Mouse (Mus musculus): Measurements from ENCODE around the gene Mettl21a. TPM values are rescaled to one million over a fixed set of nuclear protein-coding genes. Genes with fewer than 3 reads are reported as not detected.

Gene Mettl21a
- polyA plus RNA-seq, 1 experiment from 2014 or later, result 18.7 TPM

- no peak overlapping the region for H3K27ac ChIP-seq
- WGBS, result 73% methylated on average over 3 of the region's 3 CpGs
- no peaks in the 10 kb centered on the region for H3K36me3 ChIP-seq
These were observed 16.2 kb upstream of the Mettl21a start for GRCm38 (mm10) chr1:64633237-64633636.

GRCm38 (mm10) chr1:64631526-64631925 lies 14.5 kb upstream of the Mettl21a start:
- Histone ChIP-seq H3K27ac (no peak overlapping the region), H3K9ac (no peak overlapping the region), H3K4me3 (no peak overlapping the region), H3K36me3 (no peaks in the 10 kb centered on the region), H3K4me1 (no peaks in the 10 kb centered on the region), H3K27me3 (no peaks in the 10 kb centered on the region), H3K9me3 (no peaks in the 10 kb centered on the region), H3K4me2 (no peak overlapping the region)
- ATAC-seq (ENCODE audit: insufficient number of reproducible peaks, insufficient read depth, low FRiP score, low TSS enrichment, low read depth), result no peak
- 72% methylated on average over 5 of the region's 5 CpGs for WGBS

More at GRCm38 (mm10) chr1:64633237-64633636, 16.2 kb upstream of the Mettl21a start:
- no peak for ATAC-seq (ENCODE audit: insufficient number of reproducible peaks, insufficient read depth, low FRiP score, low TSS enrichment, low read depth)
- Histone ChIP-seq H3K4me1 (no peaks in the 10 kb centered on the region), H3K9me3 (no peaks in the 10 kb centered on the region), H3K9ac (no peak overlapping the region), H3K27me3 (no peaks in the 10 kb centered on the region), H3K4me3 (no peak overlapping the region), H3K4me2 (no peak overlapping the region)

GRCm38 (mm10) chr1:64625214-64625613 lies 8.2 kb upstream of the Mettl21a start:
- Histone ChIP-seq H3K27me3 (no peaks in the 10 kb centered on the region), H3K27ac (no peak overlapping the region), H3K4me2 (no peak overlapping the region), H3K9ac (no peak overlapping the region), H3K4me3 (no peak overlapping the region), H3K36me3 (no peaks in the 10 kb centered on the region), H3K4me1 (no peaks in the 10 kb centered on the region), H3K9me3 (no peaks in the 10 kb centered on the region)
- ATAC-seq (ENCODE audit: insufficient number of reproducible peaks, insufficient read depth, low FRiP score, low TSS enrichment, low read depth), result no peak

GRCm38 (mm10) chr1:64623558-64624435 lies 6.8 kb upstream of the Mettl21a start:
- H3K4me2 ChIP-seq, result no peak overlapping the region
- H3K4me1 ChIP-seq, result peaks cover 3% of the 10 kb centered on the region; the same call in 1 of the 2 replicates
- no peak overlapping the region for H3K4me3 ChIP-seq
- no peaks in the 10 kb centered on the region for H3K9me3 ChIP-seq
- no peaks in the 10 kb centered on the region for H3K27me3 ChIP-seq
- 69% methylated on average over 12 of the region's 12 CpGs for WGBS
- no peaks in the 10 kb centered on the region for H3K36me3 ChIP-seq
- no peak overlapping the region for H3K9ac ChIP-seq
- no peak overlapping the region for H3K27ac ChIP-seq
- ATAC-seq (ENCODE audit: insufficient number of reproducible peaks, insufficient read depth, low FRiP score, low TSS enrichment, low read depth), result no peak

- Histone ChIP-seq H3K27me3 (no peaks in the 10 kb centered on the region), H3K36me3 (no peaks in the 10 kb centered on the region), H3K4me3 (no peak overlapping the region), H3K4me2 (no peak overlapping the region), H3K9me3 (no peaks in the 10 kb centered on the region), H3K27ac (no peak overlapping the region), H3K9ac (no peak overlapping the region), H3K4me1 (peaks cover 15% of the 10 kb centered on the region)
- 76% methylated on average over 5 of the region's 5 CpGs for WGBS
- no peak for ATAC-seq (ENCODE audit: insufficient number of reproducible peaks, insufficient read depth, low FRiP score, low TSS enrichment, low read depth)
These were observed 4.1 kb upstream of the Mettl21a start for GRCm38 (mm10) chr1:64621116-64621515.

GRCm38 (mm10) chr1:64618226-64618625 lies 1.2 kb upstream of the Mettl21a start:
- no peaks in the 10 kb centered on the region for H3K9me3 ChIP-seq
- H3K4me2 ChIP-seq, result peak overlapping the region; percentile 68
- no peaks in the 10 kb centered on the region for H3K27me3 ChIP-seq
- 40% methylated on average over 3 of the region's 3 CpGs for WGBS
- H3K9ac ChIP-seq, result peak overlapping the region; percentile 94
- ATAC-seq (ENCODE audit: insufficient number of reproducible peaks, insufficient read depth, low FRiP score, low TSS enrichment, low read depth), result no peak
- peaks cover 28% of the 10 kb centered on the region for H3K4me1 ChIP-seq
- peaks cover 12% of the 10 kb centered on the region for H3K36me3 ChIP-seq
- peak overlapping the region; percentile 80 for H3K4me3 ChIP-seq
- H3K27ac ChIP-seq, result peak overlapping the region; percentile 99

- 0% methylated on average over 15 of the region's 15 CpGs for WGBS
- peak overlapping the region; percentile 68 for H3K4me2 ChIP-seq
- peaks cover 28% of the 10 kb centered on the region for H3K4me1 ChIP-seq
- H3K27me3 ChIP-seq, result no peaks in the 10 kb centered on the region
- peak; percentile 80 for ATAC-seq (ENCODE audit: insufficient number of reproducible peaks, insufficient read depth, low FRiP score, low TSS enrichment, low read depth)
- H3K9me3 ChIP-seq, result no peaks in the 10 kb centered on the region
- H3K9ac ChIP-seq, result peak overlapping the region; percentile 94
- peaks cover 12% of the 10 kb centered on the region for H3K36me3 ChIP-seq
- H3K4me3 ChIP-seq, result peak overlapping the region; percentile 80
- peak overlapping the region; percentile 99 for H3K27ac ChIP-seq
These were observed 608 bp upstream of the Mettl21a start for GRCm38 (mm10) chr1:64617715-64617984.

GRCm38 (mm10) chr1:64616531-64616880 lies 536 bp downstream of the Mettl21a start:
- no peak for ATAC-seq (ENCODE audit: insufficient number of reproducible peaks, insufficient read depth, low FRiP score, low TSS enrichment, low read depth)
- H3K4me3 ChIP-seq, result peak overlapping the region; percentile 80
- H3K9ac ChIP-seq, result peak overlapping the region; percentile 94
- H3K27me3 ChIP-seq, result no peaks in the 10 kb centered on the region
- H3K27ac ChIP-seq, result peak overlapping the region; percentile 99
- no peaks in the 10 kb centered on the region for H3K9me3 ChIP-seq
- WGBS, result 4% methylated on average over 8 of the region's 8 CpGs
- peak overlapping the region; percentile 68 for H3K4me2 ChIP-seq
- H3K36me3 ChIP-seq, result peaks cover 17% of the 10 kb centered on the region
- H3K4me1 ChIP-seq, result peaks cover 28% of the 10 kb centered on the region

- ATAC-seq (ENCODE audit: insufficient number of reproducible peaks, insufficient read depth, low FRiP score, low TSS enrichment, low read depth), result no peak
- 0 out of 2 replicates have a peak overlapping the region, but pooled peaks have one; percentile 99 for H3K27ac ChIP-seq
These were observed 966 bp downstream of the Mettl21a start for GRCm38 (mm10) chr1:64616076-64616475.

GRCm38 (mm10) chr1:64615531-64615991 lies 1.5 kb downstream of the Mettl21a start:
- Histone ChIP-seq H3K36me3 (peaks cover 22% of the 10 kb centered on the region), H3K27ac (peak overlapping the region; percentile 28; the same call in 1 of the 2 replicates), H3K27me3 (no peaks in the 10 kb centered on the region), H3K4me2 (peak overlapping the region; percentile 68), H3K4me1 (peaks cover 28% of the 10 kb centered on the region), H3K4me3 (peak overlapping the region; percentile 9; the same call in 1 of the 2 replicates), H3K9ac (0 out of 2 replicates have a peak overlapping the region, but pooled peaks have one; percentile 17), H3K9me3 (no peaks in the 10 kb centered on the region)
- WGBS, result 67% methylated on average over 11 of the region's 11 CpGs
- no peak for ATAC-seq (ENCODE audit: insufficient number of reproducible peaks, insufficient read depth, low FRiP score, low TSS enrichment, low read depth)

More at GRCm38 (mm10) chr1:64616076-64616475, 966 bp downstream of the Mettl21a start:
- Histone ChIP-seq H3K9me3 (no peaks in the 10 kb centered on the region), H3K9ac (peak overlapping the region; percentile 94), H3K4me3 (peak overlapping the region; percentile 80), H3K4me1 (peaks cover 28% of the 10 kb centered on the region), H3K4me2 (peak overlapping the region; percentile 68), H3K27me3 (no peaks in the 10 kb centered on the region), H3K36me3 (peaks cover 20% of the 10 kb centered on the region)
- 65% methylated on average over 6 of the region's 6 CpGs for WGBS

- 0 out of 2 replicates have a peak overlapping the region, but pooled peaks have one; percentile 28 for H3K27ac ChIP-seq
These were observed 2.2 kb downstream of the Mettl21a start for GRCm38 (mm10) chr1:64614801-64615345.

More at GRCm38 (mm10) chr1:64614801-64615345, 2.2 kb downstream of the Mettl21a start:
- Histone ChIP-seq H3K4me3 (0 out of 2 replicates have a peak overlapping the region, but pooled peaks have one; percentile 9), H3K36me3 (peaks cover 29% of the 10 kb centered on the region), H3K9me3 (no peaks in the 10 kb centered on the region), H3K9ac (0 out of 2 replicates have a peak overlapping the region, but pooled peaks have one; percentile 17), H3K27me3 (no peaks in the 10 kb centered on the region), H3K4me1 (peaks cover 28% of the 10 kb centered on the region), H3K4me2 (peak overlapping the region; percentile 68)
- ATAC-seq (ENCODE audit: insufficient number of reproducible peaks, insufficient read depth, low FRiP score, low TSS enrichment, low read depth), result no peak
- 79% methylated on average over 10 of the region's 10 CpGs for WGBS

Data from embryonic facial prominence, embryonic 13.5 days (tissue).